Mouse (Mus musculus) erythroblast, embryonic 14.5 days (primary cell): ENCODE measurements at regions not wholly inside any gene's neighbourhood (a gene's known extent, or its start where the extent isn't known, plus 50 kb on each side); places are given as distances from the start of the nearest gene placed in this dataset.

Source experiments
- GATA1 ChIP-seq: IDR thresholded peaks from 2 replicates; pipeline ENCODE4 v1.6.1; 2012; ENCODE audit warnings: low read length, inconsistent platforms, mixed read lengths
- TAL1 ChIP-seq: IDR thresholded peaks from 3 replicates; pipeline ENCODE4 v1.6.1; 2012; ENCODE audit warnings: low read length, inconsistent platforms, mixed read lengths

GRCm38 (mm10) chr2:128337791-128338190 is 212.0 kb downstream of the Bcl2l11 start:
- TF ChIP-seq TAL1 (no peak), GATA1 (no peak)
